Mouse (Mus musculus) thymus, postnatal 14 days (tissue): ENCODE measurements at regions not wholly inside any gene's neighbourhood (a gene's known extent, or its start where the extent isn't known, plus 50 kb on each side); places are given as distances from the start of the nearest gene placed in this dataset.

Source experiments
- DNase-seq: peaks from one replicate; pipeline ENCODE4 v3.0.0; 2021

DNA sequence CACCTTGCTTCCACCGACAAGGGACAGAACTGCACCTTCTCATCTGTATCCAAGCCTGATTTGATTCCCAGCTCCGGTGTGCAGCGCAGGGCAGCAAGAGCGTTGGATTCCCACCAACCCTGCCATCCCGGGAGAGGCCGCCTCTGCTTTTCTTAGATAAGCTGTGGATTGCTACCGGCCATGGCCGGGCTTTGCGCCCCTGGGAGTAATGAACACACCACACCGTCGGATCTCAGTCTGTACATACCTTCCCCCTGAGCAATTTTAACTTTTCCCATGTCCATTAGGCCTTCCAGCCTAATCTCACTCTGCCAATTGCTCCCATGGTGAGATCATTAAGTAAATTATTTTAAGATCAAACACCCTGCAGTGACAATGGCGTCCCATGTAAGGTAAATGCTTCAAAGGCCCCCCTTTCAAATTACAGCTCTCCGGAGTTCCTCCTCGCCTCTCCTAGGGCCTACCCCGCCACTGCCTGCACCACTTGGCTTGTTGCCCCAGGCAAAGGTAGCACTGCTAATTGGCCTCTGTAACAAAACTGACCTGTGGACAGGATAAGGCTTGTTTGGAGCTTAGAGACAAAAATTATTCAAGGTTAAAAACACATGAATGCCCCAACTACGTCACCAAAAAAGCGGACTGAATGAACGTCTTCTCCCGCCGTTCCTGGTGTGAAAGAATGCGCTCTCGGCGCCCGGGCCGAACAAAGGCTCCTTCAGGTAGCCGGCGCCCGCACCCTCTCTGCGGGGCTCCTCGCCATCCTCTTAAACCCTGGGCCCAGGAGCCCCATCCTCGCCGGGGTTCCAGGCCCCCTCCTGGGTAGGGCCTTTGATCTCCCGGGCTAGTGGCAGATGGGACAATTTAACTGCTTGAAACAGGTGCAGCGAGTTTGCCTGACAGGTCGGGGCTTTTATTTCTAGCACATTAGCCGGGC lies 228.5 kb upstream of the Sp4 start:
- no peak for DNase-seq

DNA sequence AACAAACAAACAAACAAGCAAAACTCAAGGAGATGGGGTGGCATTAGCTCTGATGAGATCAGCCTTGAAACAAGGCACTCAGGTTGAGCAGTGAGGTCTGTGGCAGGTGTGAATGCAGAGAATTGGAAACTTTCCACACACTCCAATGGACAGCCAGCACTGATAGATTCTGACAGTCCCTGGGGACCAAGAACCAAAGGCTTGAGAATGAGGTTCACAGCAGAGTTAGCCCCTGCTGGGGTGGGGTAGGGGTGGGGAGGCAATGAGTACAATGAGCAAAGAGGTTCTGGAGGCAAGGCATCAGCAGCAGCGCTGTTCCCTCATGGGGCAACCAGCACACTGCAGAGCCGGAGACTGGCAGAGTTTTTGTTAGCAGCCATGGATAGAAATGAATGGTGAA lies 220.5 kb upstream of the Sp4 start:
- no peak for DNase-seq

DNA sequence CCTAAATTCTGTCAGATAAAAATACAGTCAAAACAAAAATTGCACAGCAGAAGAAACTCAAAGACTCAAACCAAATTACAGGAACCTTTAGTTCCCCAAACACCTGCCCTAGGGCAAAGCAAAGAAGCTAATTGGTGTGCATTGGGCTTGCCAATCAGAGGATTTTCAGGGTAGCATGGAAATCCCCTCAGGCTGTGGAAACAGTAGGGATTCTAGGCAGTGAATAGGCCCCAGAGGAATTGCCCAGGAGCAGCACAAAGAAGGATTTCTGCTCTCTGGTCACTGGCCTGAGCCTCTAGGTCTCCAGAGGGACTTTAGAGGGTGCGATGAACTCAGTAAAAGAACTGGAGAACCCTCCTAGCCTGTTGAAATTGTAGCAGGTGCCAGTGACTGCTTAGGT lies 220.1 kb upstream of the Sp4 start:
- no peak for DNase-seq

DNA sequence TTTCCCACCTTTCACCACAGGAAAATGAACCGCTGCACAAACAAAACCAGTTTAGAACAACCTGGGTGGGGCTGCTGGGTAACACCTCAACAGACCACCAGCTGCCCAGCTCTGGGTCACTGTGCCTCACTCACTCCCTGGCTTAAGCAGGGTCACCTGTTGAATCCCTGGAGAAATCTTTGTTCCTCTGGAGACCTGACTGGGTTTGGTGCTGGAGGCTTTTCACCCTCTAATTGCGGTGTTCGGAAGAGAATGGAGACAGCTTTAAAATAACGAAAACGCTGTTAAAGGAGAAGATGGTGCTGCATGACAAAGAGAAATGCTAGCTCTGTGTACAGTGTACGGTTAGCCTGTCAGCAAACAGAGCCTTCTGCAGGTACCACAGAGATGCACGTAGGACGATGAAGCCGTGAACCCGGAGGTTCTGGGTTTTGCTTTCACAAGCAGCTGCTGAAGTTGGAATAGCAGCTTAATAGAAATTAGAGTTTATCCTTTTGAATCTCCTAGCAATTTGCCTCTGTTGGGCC lies 218.6 kb upstream of the Sp4 start:
- no peak for DNase-seq

DNA sequence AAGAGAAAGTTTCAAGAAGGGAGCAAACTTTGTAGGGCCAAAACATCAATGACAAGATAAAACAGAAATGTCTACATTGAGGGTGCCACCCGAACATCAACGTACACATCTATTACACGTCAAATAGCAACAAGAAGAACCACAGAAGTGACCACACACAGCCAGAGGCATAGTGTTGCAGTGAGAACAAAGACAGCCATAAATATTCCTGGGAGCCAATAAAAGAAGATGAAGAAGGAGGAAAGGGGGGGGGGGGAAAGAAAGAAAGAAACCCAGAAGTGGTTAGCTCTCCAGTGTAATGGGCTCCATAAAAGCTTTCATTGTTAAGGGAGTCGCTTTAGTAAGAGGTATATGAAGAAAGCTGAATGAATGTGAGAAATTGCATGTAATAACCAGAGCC lies 209.7 kb upstream of the Sp4 start:
- no peak for DNase-seq

DNA sequence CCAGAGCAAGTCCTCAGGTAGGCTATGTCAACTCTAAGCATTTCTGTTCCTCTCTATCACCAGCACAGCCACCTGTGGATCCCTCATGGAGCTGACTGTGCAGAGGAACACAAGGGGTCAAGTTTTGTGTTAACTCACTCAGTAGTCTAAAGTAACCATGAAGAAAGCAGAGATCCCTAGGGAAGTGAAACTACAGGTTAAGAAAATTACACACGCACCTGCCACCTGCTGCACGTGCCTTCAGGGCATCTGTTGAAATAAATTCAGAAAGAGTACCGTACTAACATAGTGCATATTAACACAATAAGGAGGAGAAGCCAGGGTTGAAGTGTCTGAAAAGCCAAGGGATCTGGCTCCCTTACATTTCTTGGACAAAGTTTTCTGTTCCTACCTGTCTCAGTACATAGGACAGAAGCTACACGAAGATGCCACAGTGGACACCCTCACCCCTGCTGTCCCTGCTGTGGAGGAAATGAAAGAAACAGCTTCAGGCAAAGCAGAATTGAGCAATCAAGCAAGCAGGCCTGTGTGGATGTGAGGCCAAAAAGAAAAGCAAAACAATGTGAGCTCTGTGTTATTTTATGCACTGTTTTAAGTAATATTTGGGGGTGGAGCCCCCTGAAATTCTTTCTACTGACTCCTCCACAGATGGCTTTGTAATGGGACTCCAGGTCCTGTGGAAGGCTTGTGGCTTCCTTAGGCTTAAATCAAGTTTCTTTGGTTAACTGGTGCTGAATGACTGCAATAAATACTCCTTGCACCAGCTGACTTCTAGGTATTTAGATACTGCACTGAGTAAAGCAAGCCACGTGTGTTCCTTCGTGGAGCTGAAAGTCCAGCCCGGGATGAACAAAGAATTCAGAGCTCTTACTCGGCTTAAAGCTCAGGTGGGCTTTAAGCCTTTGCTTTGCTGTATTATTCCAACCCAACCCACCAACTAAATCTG lies 208.0 kb upstream of the Sp4 start:
- no peak for DNase-seq

DNA sequence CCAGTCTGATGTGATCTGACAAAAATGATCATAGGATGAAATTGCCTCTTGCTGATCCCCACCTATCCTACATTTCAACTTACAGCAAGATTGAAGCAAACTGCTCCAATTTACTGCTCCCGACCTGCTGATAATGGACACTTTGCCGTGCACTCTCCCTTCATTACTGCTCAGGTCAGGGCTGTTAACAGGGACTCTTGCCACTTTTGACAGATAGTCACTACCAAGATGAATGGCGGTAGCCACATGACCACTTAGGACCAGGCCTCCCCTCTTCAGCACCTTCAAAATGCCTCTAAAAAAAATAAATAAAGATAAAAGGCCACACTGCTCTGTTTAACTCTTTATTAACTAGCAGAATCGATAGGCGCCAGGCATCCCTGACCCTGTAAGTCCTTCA lies 199.2 kb upstream of the Sp4 start:
- no peak for DNase-seq

DNA sequence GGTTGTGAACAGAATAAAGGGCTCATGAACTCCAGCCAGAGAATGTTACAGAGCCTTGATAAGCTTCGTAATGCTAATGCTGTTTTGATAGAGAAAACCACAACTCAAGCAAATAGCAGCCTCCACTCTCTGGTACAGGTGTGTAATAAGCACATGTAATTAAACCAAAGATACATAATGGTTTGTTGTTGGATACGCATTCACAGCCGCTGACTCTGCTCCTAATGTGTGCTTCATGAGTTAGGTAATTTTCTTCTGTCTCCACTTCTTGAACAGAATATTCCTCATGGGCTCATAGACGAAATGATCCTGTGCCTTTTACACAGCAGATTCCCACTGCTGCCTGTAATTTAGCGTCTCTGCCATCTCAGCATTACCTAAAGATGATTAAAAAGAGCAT lies 186.8 kb upstream of the Sp4 start:
- no peak for DNase-seq

DNA sequence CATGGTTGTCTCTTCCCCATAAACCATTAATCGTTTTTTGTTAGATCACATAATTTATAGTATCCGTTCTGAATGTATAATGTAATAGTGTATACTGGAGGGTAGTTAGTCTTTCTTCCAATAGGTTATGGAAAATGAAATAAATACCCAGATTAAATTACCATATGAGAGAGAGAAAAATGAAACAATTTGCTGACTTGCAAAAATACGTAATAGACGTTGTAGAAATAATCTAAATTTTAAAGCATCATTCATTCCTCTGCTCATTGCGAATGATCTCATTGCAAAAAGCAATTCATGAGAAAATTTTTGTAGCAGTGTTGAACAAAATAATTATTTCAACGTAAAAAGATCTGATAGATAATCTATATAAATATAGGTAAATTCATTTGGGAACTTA lies 185.2 kb upstream of the Sp4 start:
- DNase-seq: no peak

DNA sequence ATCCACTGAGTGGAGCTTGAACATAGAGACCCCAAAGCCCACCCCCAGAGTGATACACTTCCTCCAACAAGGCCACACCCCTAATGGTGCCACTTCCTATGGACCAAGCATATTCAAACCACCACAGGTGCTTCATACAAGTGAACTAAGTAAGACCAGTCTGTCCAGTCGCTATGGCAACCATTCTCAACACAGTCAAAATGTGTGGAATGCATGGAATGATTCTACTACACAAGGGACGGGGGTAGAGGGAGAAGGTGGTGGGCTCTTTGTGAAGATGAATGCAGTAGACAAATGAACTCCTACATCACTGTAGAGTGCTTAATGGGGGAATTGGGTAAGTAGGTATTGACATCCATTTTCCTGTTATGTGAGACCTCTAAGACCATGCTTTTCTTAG lies 180.1 kb upstream of the Sp4 start:
- DNase-seq: no peak

DNA sequence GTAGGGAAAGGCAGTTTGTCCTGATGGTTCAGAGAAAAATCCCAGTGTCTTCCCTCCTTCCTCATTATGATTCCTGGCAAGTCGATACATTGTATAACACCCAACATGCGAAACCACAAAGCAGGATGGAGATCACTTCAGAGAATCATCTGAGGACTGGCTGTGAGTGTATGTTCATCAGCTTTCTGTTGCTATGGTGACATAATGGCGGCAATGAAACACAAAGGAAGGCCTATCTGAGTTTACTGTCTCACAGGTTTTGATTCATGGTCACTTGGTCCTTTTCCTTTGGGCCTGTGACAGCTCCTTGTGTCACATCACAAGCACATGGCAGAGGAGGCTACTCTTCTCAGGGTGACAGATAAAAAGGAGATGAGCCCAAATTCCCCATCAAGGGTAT lies 173.5 kb upstream of the Sp4 start:
- no peak for DNase-seq

DNA sequence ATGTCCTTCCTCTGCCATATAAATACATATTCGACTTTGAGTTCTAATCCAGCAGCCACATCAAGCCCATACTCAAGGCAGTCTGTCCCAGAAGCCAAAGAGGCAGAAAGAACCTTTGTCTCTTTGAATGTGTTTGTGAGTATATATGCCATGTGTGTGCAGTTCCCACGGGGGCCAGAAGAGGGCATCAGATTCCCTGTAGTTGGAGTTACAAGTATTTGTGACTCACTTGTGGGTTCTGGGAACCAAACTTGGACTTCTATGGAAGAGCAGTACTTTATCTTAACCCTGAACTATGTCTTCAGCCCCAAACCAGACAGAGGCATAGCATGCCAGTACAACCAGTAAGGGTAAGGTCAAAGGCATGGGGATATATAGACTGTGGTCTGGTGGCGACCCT lies 165.6 kb upstream of the Sp4 start:
- DNase-seq: no peak

DNA sequence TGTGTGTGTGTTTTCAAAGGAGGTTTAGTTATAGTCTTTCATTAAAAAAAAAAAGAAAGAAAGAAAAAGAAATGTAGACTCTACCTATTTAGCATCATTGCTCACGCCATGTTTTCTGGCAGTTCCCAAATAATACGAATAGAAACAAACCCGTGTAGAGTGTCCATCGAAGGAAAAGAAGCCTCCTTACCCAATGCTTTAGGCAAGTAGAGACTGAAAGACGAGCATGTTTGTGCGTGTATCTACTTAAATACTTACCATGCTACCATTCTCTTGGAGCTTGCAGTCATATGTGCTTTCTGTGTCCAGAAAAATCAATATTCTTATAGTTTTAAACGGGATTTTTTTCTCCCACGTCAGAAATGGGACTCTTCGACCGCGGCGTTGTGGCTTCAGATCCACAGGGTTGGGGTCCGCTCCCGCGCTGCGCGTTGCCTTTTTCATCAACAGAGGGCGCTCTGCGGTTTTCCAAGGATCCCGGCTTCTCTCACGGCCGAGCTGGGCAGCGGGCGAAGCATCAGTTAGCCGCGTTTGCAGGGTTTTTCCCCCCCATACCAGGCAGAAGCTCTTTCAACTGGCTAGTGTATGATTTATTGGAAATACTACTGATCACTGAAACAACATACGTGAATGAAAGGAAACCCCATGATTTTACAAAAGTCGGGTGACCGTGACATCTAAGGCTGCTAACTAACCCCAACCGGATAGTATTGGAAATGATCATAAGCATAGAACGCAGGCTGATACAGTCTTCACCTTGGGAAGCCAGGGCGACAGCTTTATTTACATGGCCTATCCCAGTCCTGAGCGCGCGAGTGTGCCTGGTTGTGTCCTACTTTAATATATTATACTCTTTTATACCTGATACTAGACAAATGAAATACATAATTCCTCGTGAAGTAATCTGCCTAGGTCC lies 156.5 kb upstream of the Sp4 start:
- peak; percentile 56 for DNase-seq

DNA sequence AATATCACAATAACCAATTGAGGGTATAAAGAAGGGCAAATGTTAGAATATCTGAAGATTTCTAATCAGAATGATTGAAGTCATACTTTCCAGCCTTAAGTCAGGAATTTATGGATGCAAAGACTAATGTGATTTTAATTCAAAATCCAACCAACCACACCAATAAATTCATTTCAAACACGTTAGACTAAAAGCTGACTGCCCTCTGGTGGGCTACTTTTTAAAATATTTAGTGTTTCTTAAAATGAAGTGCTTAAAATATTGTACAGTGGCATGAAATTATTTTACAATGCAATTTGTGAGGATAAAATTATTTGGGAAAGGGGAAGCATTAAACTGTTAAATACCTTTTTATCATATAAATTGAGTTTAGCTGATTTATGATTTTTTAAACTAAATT lies 154.4 kb upstream of the Sp4 start:
- no peak for DNase-seq

DNA sequence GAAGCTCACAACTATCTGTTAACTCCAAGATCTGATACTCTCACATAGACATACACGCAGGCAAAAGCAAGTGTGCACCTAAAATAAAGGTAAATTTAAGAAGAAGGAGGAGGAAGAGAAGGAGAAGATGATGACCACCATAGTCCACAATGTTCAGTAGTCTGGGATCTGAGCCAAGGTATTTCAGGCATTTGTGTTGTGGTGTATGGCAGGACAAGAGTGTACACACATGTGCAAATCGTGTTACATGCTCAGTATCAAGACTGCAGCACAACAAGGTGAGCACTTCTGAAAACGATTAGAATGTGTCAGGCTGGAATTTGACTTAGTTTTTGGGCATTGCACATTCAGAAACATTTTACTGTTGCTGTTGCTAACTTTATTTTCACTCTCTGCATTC lies 138.4 kb upstream of the Sp4 start:
- no peak for DNase-seq

DNA sequence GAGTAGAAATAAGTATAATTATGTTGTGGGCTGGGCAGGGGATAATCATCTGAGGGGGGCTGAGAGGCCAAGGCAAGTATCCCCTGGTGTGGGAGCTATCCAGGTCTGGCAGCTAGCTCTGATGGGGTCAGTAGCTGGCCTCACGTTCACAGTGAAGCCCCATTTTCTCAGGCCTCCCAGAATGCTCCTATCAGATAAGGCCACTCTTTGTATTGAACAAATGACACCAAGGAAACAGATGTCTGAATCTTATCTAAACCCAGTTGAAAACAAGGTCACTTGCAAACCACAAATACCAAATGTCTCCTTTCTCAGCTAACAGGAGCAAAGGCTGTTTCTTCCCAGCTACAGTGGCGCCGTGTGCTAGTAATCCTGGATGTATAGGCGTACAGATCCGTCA lies 137.6 kb upstream of the Sp4 start:
- no peak for DNase-seq

DNA sequence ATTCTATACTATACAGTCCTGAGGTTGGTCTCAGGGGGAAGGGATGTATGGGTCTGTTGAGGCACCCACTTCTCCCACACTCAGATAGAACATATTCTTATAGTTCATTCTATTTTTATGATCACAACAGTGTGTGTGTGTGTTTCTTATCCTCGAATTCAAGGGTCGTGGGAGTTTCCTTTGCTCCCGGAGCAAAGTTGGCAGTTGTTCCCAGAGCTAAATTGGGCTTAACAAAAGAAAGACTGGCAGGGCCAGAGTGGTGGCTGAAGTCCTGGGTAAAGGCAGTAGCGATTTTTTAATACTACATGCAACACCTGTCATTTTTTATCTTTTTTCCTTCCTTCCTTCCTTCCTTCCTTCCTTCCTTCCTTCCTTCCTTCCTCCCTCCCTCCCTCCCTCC lies 131.5 kb upstream of the Sp4 start:
- no peak for DNase-seq

DNA sequence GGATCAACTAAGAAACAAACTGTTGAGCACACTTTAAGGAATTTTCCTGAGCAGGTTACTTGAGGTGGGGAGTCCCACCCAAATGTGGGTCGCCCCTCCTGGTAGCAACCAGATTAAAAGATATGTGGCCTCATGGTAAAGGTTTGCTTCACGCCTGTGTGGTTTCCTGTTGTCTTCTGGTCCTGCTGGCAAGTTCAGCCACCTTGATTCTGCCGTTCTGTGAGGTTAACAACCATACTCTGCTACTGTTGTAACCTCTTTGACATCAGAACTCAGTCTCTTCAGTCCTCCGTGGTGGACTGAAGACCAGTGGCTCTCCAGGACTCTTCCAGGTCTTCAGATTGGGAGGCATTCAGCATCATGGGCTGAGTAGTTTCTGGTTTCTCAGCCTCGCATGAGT lies 127.1 kb upstream of the Sp4 start:
- peak; percentile 17 for DNase-seq

DNA sequence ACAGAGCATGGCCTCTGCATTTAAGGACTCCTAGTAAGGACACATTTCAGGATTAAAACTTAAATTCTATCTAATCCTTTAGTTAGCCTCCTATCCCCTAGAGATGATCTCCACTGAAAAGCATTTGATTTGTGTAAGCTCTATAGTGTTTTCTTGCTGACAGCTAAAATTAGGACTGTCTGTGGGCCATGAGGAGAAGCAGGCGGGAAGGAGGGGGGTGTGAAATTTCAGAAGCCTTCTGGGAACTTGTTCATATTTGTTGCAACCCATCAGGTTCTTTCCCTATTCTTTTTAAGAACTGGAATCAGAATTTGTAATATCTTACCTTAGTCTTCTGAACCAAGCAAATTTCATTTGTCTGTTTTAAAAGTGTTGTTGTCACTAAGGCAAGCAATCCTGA lies 114.7 kb upstream of the Sp4 start:
- no peak for DNase-seq

DNA sequence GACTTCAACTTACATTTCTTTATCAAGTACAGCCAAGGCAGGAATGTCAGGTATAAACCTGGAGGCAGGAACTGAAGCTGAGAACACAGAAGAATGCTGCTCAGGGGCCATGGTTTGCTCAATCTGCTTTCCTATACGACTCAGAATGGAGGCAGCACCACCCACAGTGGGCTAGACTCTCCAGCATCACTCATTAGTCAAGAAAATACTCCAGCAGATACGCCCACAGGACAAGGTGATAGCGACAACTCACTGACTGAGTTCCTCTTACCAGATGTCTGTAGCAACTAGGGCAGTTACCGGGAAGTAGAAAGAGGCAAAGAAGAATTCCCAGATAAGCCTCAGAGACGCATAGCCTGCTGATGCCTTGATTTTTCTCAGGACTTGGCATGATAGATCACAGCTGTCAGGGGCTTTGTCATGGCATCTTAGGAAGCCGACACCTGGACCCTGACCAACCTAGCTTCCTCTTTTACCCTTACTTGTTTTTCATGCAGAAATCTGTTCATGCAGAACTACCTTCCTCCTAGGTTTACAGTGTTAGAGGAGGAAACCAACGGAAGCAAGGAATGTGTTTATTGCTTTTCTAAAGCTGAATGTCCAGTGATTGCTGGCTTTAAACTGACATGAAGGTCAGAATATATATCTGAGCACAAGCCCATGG lies 110.7 kb upstream of the Sp4 start:
- DNase-seq: no peak

DNA sequence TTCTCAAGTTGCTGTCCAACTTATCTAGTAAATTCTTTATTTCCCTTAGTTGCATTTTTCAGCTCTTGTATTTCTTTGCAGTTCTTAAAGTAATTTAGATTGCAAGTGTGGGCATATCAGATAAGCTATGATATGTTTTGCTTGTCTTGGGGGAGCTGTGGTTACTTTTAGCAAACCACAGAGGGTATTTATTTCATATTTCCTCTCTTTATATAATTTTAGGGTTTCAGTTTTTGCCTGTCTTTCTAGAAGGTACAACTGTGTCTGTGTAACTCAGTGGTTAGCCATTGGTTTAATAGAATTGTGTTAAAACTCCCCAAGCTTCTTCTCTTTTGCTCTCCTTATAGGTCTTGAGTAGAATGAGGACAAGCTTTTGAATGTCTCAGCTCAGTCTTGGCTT lies 109.7 kb upstream of the Sp4 start:
- no peak for DNase-seq

DNA sequence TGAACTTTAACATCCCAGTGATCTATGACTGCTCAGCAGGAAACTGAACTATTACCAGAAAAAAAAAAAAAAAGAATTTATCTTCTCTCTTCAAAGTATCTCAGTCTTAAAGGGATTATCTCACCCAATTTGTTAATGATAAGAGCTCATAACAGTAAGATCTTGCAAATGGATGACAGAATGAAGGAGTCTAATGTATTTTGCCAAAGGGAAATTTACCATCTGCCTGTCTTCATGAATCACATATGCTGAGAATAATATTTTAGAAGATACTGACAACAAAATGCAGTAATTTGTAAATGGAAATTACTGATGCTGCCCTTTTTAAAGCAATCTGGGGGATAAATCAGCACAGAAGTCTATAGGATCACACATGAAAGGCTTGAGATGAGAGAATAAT lies 103.9 kb upstream of the Sp4 start:
- DNase-seq: no peak
